Mouse (Mus musculus) CH12.LX (cell line): Measurements from ENCODE around the gene Hoxd3. TPM values are rescaled to one million over a fixed set of nuclear protein-coding genes. Genes with fewer than 3 reads are reported as not detected.

Experiments
- DNase-seq: peaks from one replicate; pipeline ENCODE4 v3.0.0-alpha.2; 2013; ENCODE audit errors: extremely low read depth
- H3K27ac ChIP-seq: 2 replicates; pipeline ENCODE4 v1.5.1; 2012; ENCODE audit warnings: low read depth, mild to moderate bottlenecking, control low read depth, moderate library complexity; ENCODE audit not compliant: insufficient read depth
- H3K27me3 ChIP-seq: replicated peaks from 2 replicates; pipeline ENCODE3; 2012; ENCODE audit warnings: inconsistent platforms
- H3K36me3 ChIP-seq, 2 experiments: replicated peaks in 1 of 2; 2 replicates each; pipeline versions ENCODE3 to v1.6.1; 2012; ENCODE audit warnings: inconsistent platforms in 1 of 2, low read length in 1 of 2, mild to moderate bottlenecking in 1 of 2, mixed read lengths in 1 of 2, moderate library complexity in 1 of 2; ENCODE audit not compliant: control insufficient read depth in 1 of 2, insufficient read depth in 1 of 2
- H3K4me1 ChIP-seq, 2 experiments: 2 replicates each; pipeline ENCODE4 v1.6.1; 2012; ENCODE audit warnings: inconsistent platforms in 1 of 2, moderate library complexity in 1 of 2; ENCODE audit not compliant: insufficient read depth in 2 of 2, control insufficient read depth in 1 of 2
- H3K4me2 ChIP-seq: 2 replicates; pipeline ENCODE4 v1.6.1; 2012; ENCODE audit warnings: low read depth, mild to moderate bottlenecking, control low read depth; ENCODE audit not compliant: poor library complexity, insufficient read depth, severe bottlenecking
- H3K4me3 ChIP-seq, 3 experiments: fragments of 150-350 bp in 1 of 3; sonication (generic) in 1 of 3; replicated peaks in 1 of 3; 2 replicates each; pipeline versions ENCODE3 to v1.5.1; 2011 to 2012; ENCODE audit warnings: low read depth in 2 of 3, low read length in 2 of 3, mild to moderate bottlenecking in 2 of 3, moderate library complexity in 2 of 3, control low read depth in 1 of 3, improper control_type of control experiment in 1 of 3, inconsistent platforms in 1 of 3, mixed read lengths in 1 of 3; ENCODE audit not compliant: poor library complexity in 1 of 3
- H3K79me2 ChIP-seq: replicated peaks from 2 replicates; pipeline ENCODE4 v1.6.1; 2012; ENCODE audit warnings: mild to moderate bottlenecking, moderate library complexity; ENCODE audit not compliant: control insufficient read depth, poor library complexity, insufficient read depth, severe bottlenecking; ENCODE audit errors: extremely low read depth
- H3K9ac ChIP-seq: 2 replicates; pipeline ENCODE4 v1.6.1; 2012; ENCODE audit warnings: low read depth, mild to moderate bottlenecking, control low read depth, moderate library complexity; ENCODE audit not compliant: insufficient read depth
- H3K9me3 ChIP-seq: replicated peaks from 2 replicates; pipeline ENCODE3; 2012; ENCODE audit warnings: low read length, inconsistent platforms, mixed read lengths
- CHD1 ChIP-seq: IDR thresholded peaks from 2 replicates; pipeline ENCODE4 v1.6.1; 2012; ENCODE audit warnings: low read depth, low read length, improper control_type of control experiment, inconsistent platforms
- EP300 ChIP-seq: IDR thresholded peaks from 2 replicates; pipeline ENCODE4 v1.6.1; 2011; ENCODE audit warnings: low read length, improper control_type of control experiment
- GABPA ChIP-seq: IDR thresholded peaks from 2 replicates; pipeline ENCODE4 v1.6.1; 2012; ENCODE audit warnings: low read depth, low read length, improper control_type of control experiment, inconsistent platforms; ENCODE audit not compliant: insufficient replicate concordance
- IRF4 ChIP-seq: IDR thresholded peaks from 2 replicates; pipeline ENCODE4 v1.6.1; 2014; ENCODE audit warnings: low read depth, mild to moderate bottlenecking, inconsistent platforms, low read length, improper control_type of control experiment
- KAT2A ChIP-seq: IDR thresholded peaks from 2 replicates; pipeline ENCODE4 v1.6.1; 2012; ENCODE audit warnings: low read length, improper control_type of control experiment, inconsistent platforms; ENCODE audit not compliant: insufficient replicate concordance
- MAZ ChIP-seq: IDR thresholded peaks from 2 replicates; pipeline ENCODE4 v1.6.1; 2012; ENCODE audit warnings: low read depth, mild to moderate bottlenecking, inconsistent platforms, low read length, improper control_type of control experiment, moderate library complexity
- MXI1 ChIP-seq: IDR thresholded peaks from 2 replicates; pipeline ENCODE4 v1.6.1; 2011; ENCODE audit warnings: mild to moderate bottlenecking, low read depth, low read length, improper control_type of control experiment
- NELFE ChIP-seq: IDR thresholded peaks from 2 replicates; pipeline ENCODE4 v1.6.1; 2011; ENCODE audit warnings: low read depth, low read length, improper control_type of control experiment
- NRF1 ChIP-seq: IDR thresholded peaks from 2 replicates; pipeline ENCODE4 v1.6.1; 2014; ENCODE audit warnings: low read depth, mild to moderate bottlenecking, inconsistent platforms, low read length, improper control_type of control experiment, moderate library complexity
- PAX5 ChIP-seq: IDR thresholded peaks from 2 replicates; pipeline ENCODE4 v1.6.1; 2012; ENCODE audit warnings: low read length, inconsistent platforms, mixed read lengths
- POLR2AphosphoS2 ChIP-seq: IDR thresholded peaks from 2 replicates; pipeline ENCODE4 v1.6.1; 2011; ENCODE audit warnings: low read depth, low read length, improper control_type of control experiment
- RAD21 ChIP-seq: IDR thresholded peaks from 2 replicates; pipeline ENCODE4 v1.6.1; 2011; ENCODE audit warnings: low read depth, mild to moderate bottlenecking, low read length, improper control_type of control experiment, moderate library complexity
- RCOR1 ChIP-seq: conservative IDR thresholded peaks from 2 replicates; pipeline ENCODE4 v1.6.1; 2012; ENCODE audit warnings: low read depth, mild to moderate bottlenecking, inconsistent platforms, low read length, improper control_type of control experiment
- SMC3 ChIP-seq: IDR thresholded peaks from 2 replicates; pipeline ENCODE4 v1.6.1; 2011; ENCODE audit warnings: low read depth, low read length, improper control_type of control experiment
- TBP ChIP-seq: conservative IDR thresholded peaks from 2 replicates; pipeline ENCODE4 v1.6.1; 2011; ENCODE audit warnings: low read depth, low read length, improper control_type of control experiment
- UBTF ChIP-seq: IDR thresholded peaks from 2 replicates; pipeline ENCODE4 v1.6.1; 2012; ENCODE audit warnings: low read depth, mild to moderate bottlenecking, inconsistent platforms, low read length, improper control_type of control experiment, moderate library complexity
- USF1 ChIP-seq: IDR thresholded peaks from 2 replicates; pipeline ENCODE4 v1.6.1; 2014; ENCODE audit warnings: low read depth, mild to moderate bottlenecking, inconsistent platforms, low read length, improper control_type of control experiment
- ZC3H11A ChIP-seq: IDR thresholded peaks from 2 replicates; pipeline ENCODE4 v1.6.1; 2012; ENCODE audit warnings: low read depth, mild to moderate bottlenecking, inconsistent platforms, low read length, improper control_type of control experiment
- ZNF384 ChIP-seq: IDR thresholded peaks from 2 replicates; pipeline ENCODE4 v1.6.1; 2012; ENCODE audit warnings: low read depth, low read length, improper control_type of control experiment, inconsistent platforms
- dilution Hi-C: fragments of 300-500 bp; cut with MboI; formaldehyde crosslinking; loops from 2 replicates; pipeline ENCODE4 v1.14.3; 2020; ENCODE audit warnings: low sequenced_read_pairs; ENCODE audit not compliant: extremely low pct_unique_long_range_greater_than_20kb, extremely low pct_ligation_motif_present
- in situ Hi-C: fragments of 300-500 bp; cut with MboI; formaldehyde crosslinking; loops from 3 replicates; pipeline ENCODE4 v1.14.3; 2019; ENCODE audit warnings: low sequenced_read_pairs, low pct_ligation_motif_present, low pct_unique_long_range_greater_than_20kb, mixed read lengths
- polyA plus RNA-seq: library from polyadenylated mRNA; unstranded; fragments of >175 nt; gene quantifications from 2 replicates; pipeline ENCODE4 v1.2.1, GENCODE M21; 2012; ENCODE audit warnings: low read depth; ENCODE audit not compliant: insufficient read length
- total RNA-seq, 2 experiments: library from RNA; depleted of rRNA; stranded (reverse); fragments of 300-350 nt in 1 of 2; fragments of >200 nt in 1 of 2; gene quantifications; 2 replicates each; pipeline ENCODE4 v1.2.3; 2012 to 2014

The Hoxd3 gene
- total and polyA plus RNA-seq, 3 experiments, result 0.12 to 1.1 TPM; not detected in 1

DNA sequence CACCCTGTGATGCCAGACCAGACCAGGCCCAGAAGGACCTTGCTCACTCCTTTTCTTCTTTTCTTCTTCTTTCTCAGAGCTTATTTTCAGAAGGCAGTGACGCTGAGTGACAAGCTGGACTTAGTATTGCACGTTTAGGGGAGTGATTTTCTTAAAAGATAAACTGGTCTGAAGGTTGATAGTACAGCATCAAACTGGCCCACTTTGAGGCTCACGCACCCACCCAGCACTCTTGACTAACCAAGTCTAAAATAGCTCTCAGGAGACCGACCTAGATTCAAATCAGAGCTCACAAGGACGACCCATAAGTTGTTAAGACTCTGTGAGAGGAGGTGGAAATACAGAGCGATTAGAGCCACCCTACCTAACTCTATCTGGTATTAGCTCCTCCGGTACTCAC is 45.3 kb upstream of the Hoxd3 start:
- TF ChIP-seq TBP, result no peak
- no peak for TF ChIP-seq ZNF384
- no peak for TF ChIP-seq IRF4
- no peak for TF ChIP-seq RAD21
- no peak for TF ChIP-seq NRF1
- TF ChIP-seq POLR2AphosphoS2, result no peak
- Histone ChIP-seq H3K79me2 (no peaks in the 10 kb centered on the region), H3K4me1 (peaks cover 0 to 5% of the 10 kb centered on the region in 2 experiments; a peak in 2 of 4 replicates), H3K27ac (no peak overlapping the region), H3K9ac (no peak overlapping the region), H3K36me3 (no peaks in the 10 kb centered on the region), H3K4me2 (no peak overlapping the region), H3K27me3 (no peaks in the 10 kb centered on the region), H3K9me3 (peaks cover 11% of the 10 kb centered on the region), H3K4me3 (no peak overlapping the region)
- dilution Hi-C loops, result no loop called here
- DNase-seq, result no peak
- in situ Hi-C loops, result loop anchor here (10.0 to 25.0 kb wide), 3 partner anchors 372 to 1079 kb away; partner anchors contain the start of gene Chrna1

GRCm38 (mm10) chr2:74667191-74667841 is 44.4 kb upstream of the Hoxd3 start:
- Histone ChIP-seq H3K9ac (no peak overlapping the region), H3K4me1 (peaks cover 0 to 5% of the 10 kb centered on the region in 2 experiments; a peak in 2 of 4 replicates), H3K27ac (no peak overlapping the region), H3K9me3 (peaks cover 11% of the 10 kb centered on the region), H3K4me3 (no peak overlapping the region), H3K79me2 (no peaks in the 10 kb centered on the region), H3K27me3 (no peaks in the 10 kb centered on the region), H3K4me2 (no peak overlapping the region), H3K36me3 (no peaks in the 10 kb centered on the region)
- dilution Hi-C loops (no loop called here), in situ Hi-C loops (loop anchor here (10.0 to 25.0 kb wide), 3 partner anchors 373 to 1080 kb away; partner anchors contain the start of gene Chrna1)
- no peak for DNase-seq
- TF ChIP-seq ZC3H11A (no peak), CHD1 (no peak), SMC3 (no peak), POLR2AphosphoS2 (no peak), PAX5 (no peak), USF1 (no peak), NELFE (no peak), RCOR1 (no peak), KAT2A (no peak), TBP (no peak), GABPA (no peak), UBTF (no peak), MAZ (no peak), NRF1 (no peak), MXI1 (no peak), EP300 (no peak)
